10 mouse cellular contexts compared by ENCODE assay signal in the genomic region with DNA sequence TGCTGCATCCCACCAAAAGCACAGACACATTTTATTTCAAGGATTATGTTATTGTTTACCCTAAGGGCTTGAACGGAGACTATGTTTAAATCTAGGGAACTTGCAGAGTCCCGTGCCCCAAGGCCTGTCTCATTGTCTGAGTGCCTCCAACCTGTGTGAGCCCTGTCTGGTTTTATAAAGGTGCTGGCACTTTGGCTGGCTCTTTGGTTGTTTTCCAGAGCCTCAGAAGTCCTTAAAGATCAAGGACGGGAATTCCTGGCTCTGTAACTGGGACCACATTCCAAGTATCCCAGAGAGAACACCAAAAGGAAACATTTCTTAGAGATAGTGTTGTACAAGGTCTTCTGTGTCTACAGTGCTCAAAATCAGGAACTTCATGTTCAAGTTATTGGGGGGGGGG. TPM values are rescaled to one million over a fixed set of nuclear protein-coding genes. Genes with fewer than 3 reads are reported as not detected.
"Had no signal": no experiment of that assay in that cellular context is flagged by ENCODE, and none has a peak within 500 bp of the region (broad histone marks: within the 10 kb centered on the region; RNA-seq: fewer than 3 reads in every experiment).

No protein-coding gene starts in this region.

- H3K27ac ChIP-seq: left cerebral cortex, adult 2 months; liver, embryonic 13.5 days; midbrain, embryonic 13.5 days; stomach, embryonic 15.5 days had no signal

- H3K27me3 ChIP-seq: stomach, embryonic 15.5 days had no signal

- H3K4me3 ChIP-seq: left cerebral cortex, adult 2 months; liver, embryonic 13.5 days; midbrain, embryonic 13.5 days; stomach, embryonic 15.5 days had no signal

- H3K36me3 ChIP-seq: liver, embryonic 13.5 days; midbrain, embryonic 13.5 days; stomach, embryonic 15.5 days had no signal

- DNase-seq: liver; liver, embryonic 13.5 days; liver, postnatal 0 days; right cerebral cortex, postnatal 14 days had no signal

RNA-seq across cellular contexts. Expression of a gene that starts 24.7 kb away (rescaled TPM):
- polyA plus RNA-seq: intestine, postnatal 0 days; kidney, embryonic 16.5 days; limb, embryonic 11.5 days; liver, embryonic 13.5 days; liver, postnatal 0 days; midbrain, embryonic 13.5 days; stomach, embryonic 15.5 days had no signal
